In genomic region chr13:74208317-74208985, GRCm38 (mm10) we compare ENCODE assay signal across 8 mouse cellular contexts. TPM values are rescaled to one million over a fixed set of nuclear protein-coding genes. Genes with fewer than 3 reads are reported as not detected.
DNase-seq lines count a peak whose midpoint lies in the region; ATAC-seq lines count a peak whose summit lies in the region.

Gene Exoc3, minus strand, starts transcription at chr13:74208732.

- no peaks in the 10 kb centered on the region for H3K27me3 ChIP-seq in lung, embryonic 16.5 days (ENCODE audit: control insufficient read depth, insufficient read depth, low read depth, low read length)

- H3K4me3 ChIP-seq in lung, embryonic 16.5 days (ENCODE audit: low read length), result peak within 1 kb of the TSS; percentile 78

- no peaks in the 10 kb centered on the region for H3K9me3 ChIP-seq in lung, embryonic 16.5 days (ENCODE audit: control insufficient read depth, low read length)

- H3K4me1 ChIP-seq in lung, embryonic 16.5 days (replicated peaks; ENCODE audit: control insufficient read depth, insufficient read depth, low read length), result peaks cover 14% of the 10 kb centered on the region

- peak within 1 kb of the TSS; percentile 86 for H3K9ac ChIP-seq in lung, embryonic 16.5 days (ENCODE audit: low read length)

- H3K36me3 ChIP-seq in lung, embryonic 16.5 days (ENCODE audit: control insufficient read depth, insufficient read depth, low read length), result peaks cover 8% of the 10 kb centered on the region

- peak; percentile 90 to 96 for ATAC-seq in hematopoietic stem cell, adult 5-6 weeks (replicated peaks in 1 of 2; ENCODE audit: insufficient read depth in 1 of 2, low FRiP score in 2 of 2, low TSS enrichment in 1 of 2, low read depth in 1 of 2, poor library complexity in 2 of 2, severe bottlenecking in 2 of 2)
- peak; percentile 98 for ATAC-seq in lung, embryonic 16.5 days (ENCODE audit: low read depth)

- peak; percentile 84 for DNase-seq in MEL-GATA-1-ER (ENCODE audit: extremely low read depth, low read depth)
- peak; percentile 91 for DNase-seq in cerebellum, adult 8-10 months
- DNase-seq in forelimb bud, embryonic 11.5 days (ENCODE audit: low read depth, low spot score), result peak; percentile 88
- DNase-seq in layer of hippocampus, adult 9-10 months (ENCODE audit: low spot score), result peak; percentile 67
- DNase-seq in ovary, postnatal 10 days (ENCODE audit: low spot score), result peak; percentile 73
- DNase-seq in thymus, postnatal 10 days (ENCODE audit: low spot score in 2 of 2), result peak; percentile 80 to 85

- H3K27ac ChIP-seq in lung, embryonic 16.5 days (ENCODE audit: low read length), result peak within 1 kb of the TSS; percentile 77

- under 1% methylated on average over 39 of the region's 39 CpGs for WGBS in lung, embryonic 16.5 days

- peak within 1 kb of the TSS; percentile 90 for H3K4me2 ChIP-seq in lung, embryonic 16.5 days (ENCODE audit: low read depth, low read length)

RNA-seq across cellular contexts. Expression of gene Exoc3, which starts in this region (rescaled TPM):
- 42.3 and 67.1 TPM in 2 replicates for total RNA-seq in hematopoietic stem cell, adult 5-6 weeks (2017)
- polyA plus RNA-seq in lung, embryonic 16.5 days (2015; fragmentation: Nextera tagmentation; extraction: Ambion mirVana), result 65.8 and 67.2 TPM in 2 replicates

Comparison
In these comparisons a context has a peak if more than half of its experiments do, and no peak if none do; other contexts are left out.
1. Peak in every context shown above with its lines: DNase-seq, ATAC-seq, H3K4me3 ChIP-seq and H3K27ac ChIP-seq.